Mouse (Mus musculus): Measurements from ENCODE around the gene Wasl. TPM values are rescaled to one million over a fixed set of nuclear protein-coding genes. Genes with fewer than 3 reads are reported as not detected.
A peak's percentile ranks its signal among the peaks of the same experiment; 100 is the strongest.

Wasl gene
- polyA plus RNA-seq, 1 experiment from 2014 or later, result 52.2 TPM

DNA sequence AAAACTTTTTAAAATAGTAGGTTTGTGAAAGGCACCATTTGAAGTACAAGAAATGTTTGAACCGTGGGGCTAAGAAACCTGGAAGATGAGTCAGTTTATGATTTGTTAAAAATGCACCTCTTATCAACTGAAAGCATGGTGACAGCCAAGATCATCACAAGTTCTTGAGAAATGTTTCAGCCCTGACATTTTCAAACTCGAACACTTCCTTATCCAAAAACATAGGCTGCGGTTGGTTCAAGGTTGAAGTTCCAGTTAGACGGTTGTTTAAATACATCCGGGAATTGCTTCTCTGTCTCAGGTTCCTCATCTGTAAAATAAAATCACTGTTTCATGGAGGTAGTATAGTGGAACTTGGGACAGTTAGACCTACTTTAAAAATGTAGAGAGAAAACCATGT is 1.4 kb upstream of the Wasl start:
- Histone ChIP-seq H3K4me2 (ENCODE audit: low read length) (no peak overlapping the region), H3K27ac (ENCODE audit: low read depth, low read length) (no peak overlapping the region), H3K27me3 (replicated peaks; ENCODE audit: control insufficient read depth, insufficient read depth, low read length) (no peaks in the 10 kb centered on the region), H3K4me1 (ENCODE audit: control insufficient read depth, insufficient read depth, low read depth, low read length) (peaks cover 16% of the 10 kb centered on the region), H3K4me3 (ENCODE audit: low read length) (no peak overlapping the region), H3K36me3 (ENCODE audit: control insufficient read depth, insufficient read depth, low read length) (no peaks in the 10 kb centered on the region), H3K9ac (ENCODE audit: low read depth, low read length) (no peak overlapping the region), H3K9me3 (ENCODE audit: control insufficient read depth, low read length) (no peaks in the 10 kb centered on the region)
- whole genome bisulfite sequencing, result 92% methylated on average over 5 of the region's 5 CpGs
- no peak for ATAC-seq

DNA sequence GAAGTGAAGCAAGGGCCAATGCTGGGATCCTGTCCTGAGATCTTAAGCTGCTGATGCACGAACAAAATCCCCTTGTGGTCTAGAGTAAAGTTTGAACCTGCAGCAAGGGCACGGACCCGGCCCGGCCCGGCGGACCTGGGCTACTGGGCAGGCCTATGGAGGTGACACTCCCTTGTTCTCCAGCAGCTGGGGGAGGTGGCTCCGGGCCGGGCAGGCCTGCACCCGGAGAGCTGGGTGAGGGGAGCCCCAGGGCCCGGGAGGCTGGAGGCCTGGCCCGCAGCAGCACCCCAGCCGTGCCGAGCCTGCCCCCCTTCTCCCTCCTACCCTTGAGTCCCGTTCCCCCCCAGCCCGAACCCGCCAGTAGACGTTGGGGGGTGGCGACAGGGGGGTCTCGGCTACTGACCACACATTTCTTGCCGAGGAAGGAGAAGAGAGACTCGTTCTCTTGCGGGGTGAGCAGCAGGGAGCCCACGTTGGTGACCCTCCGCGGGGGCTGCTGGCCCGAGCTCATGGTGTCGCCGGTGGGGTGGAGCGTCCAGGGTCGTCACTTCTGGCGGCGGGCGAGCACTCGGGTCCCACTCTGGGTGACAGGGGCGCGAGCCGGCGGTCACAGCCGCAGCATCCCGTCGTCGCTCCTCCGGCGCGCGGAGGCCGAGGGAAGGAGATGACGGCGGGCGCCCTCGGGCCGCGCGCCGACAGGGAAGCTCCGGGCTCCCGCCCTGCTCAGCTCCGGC is 509 bp downstream of the Wasl start:
- peak; percentile 44 for ATAC-seq
- peak overlapping the region; percentile 97 for H3K9ac ChIP-seq (ENCODE audit: low read depth, low read length)
- under 1% methylated on average over 38 of the region's 58 CpGs for WGBS

DNA sequence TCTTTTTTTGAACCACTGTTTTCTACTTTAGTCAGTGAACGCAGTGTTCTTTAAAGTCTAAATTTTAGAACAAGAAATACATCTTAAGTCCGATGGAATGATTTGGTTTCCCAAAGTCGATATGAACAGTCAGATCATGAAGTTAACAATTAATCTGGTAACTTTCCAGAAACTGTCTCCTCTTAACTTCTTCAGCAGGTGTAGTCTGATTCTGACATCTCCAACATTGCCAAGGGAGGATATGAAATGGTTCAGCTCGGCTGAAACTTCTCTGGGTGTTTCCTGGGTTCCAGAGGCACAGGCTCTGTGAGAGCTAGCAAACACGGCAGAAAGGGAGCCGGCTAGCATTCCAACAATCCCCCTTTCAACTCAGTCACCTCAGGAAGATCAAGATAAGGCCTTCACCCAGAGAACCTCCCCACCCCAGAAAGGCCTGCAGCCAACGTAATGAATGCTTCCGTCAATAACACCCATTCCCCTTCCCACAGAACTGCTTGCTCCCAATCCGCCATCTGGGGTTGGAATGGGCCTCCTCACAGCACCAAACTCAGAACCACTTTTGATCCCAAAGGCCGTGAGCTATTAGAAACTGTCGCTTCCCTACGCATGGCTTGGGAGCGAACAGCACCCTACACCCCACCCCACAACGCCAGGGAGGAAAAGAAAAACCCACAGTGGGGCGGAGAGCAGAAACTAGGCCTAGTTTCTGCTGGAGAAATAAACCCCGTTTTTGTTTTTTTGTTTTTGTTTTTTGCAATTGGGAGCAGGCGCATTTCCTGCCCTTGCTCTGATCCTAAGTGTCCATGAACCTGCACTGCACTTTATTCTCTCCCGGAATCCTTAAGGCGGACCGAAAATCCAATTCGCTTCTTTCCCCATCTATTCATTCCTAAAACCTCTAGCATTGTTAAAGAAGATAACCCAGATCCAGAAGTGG is 1.3 kb downstream of the Wasl start:
- 10% methylated on average over 21 of the region's 21 CpGs for WGBS
- H3K4me1 ChIP-seq (ENCODE audit: control insufficient read depth, insufficient read depth, low read depth, low read length), result peaks cover 16% of the 10 kb centered on the region
- no peaks in the 10 kb centered on the region for H3K27me3 ChIP-seq (replicated peaks; ENCODE audit: control insufficient read depth, insufficient read depth, low read length)
- H3K4me3 ChIP-seq (ENCODE audit: low read length), result peak overlapping the region; percentile 96
- no peaks in the 10 kb centered on the region for H3K36me3 ChIP-seq (ENCODE audit: control insufficient read depth, insufficient read depth, low read length)
- no peaks in the 10 kb centered on the region for H3K9me3 ChIP-seq (ENCODE audit: control insufficient read depth, low read length)
- peak overlapping the region; percentile 97 for H3K27ac ChIP-seq (ENCODE audit: low read depth, low read length)
- ATAC-seq, result no peak
- peak overlapping the region; percentile 74 for H3K4me2 ChIP-seq (ENCODE audit: low read length)
- peak overlapping the region; percentile 97 for H3K9ac ChIP-seq (ENCODE audit: low read depth, low read length)

More for the DNA sequence above, 509 bp downstream of the Wasl start:
- Histone ChIP-seq H3K36me3 (ENCODE audit: control insufficient read depth, insufficient read depth, low read length) (no peaks in the 10 kb centered on the region), H3K27me3 (replicated peaks; ENCODE audit: control insufficient read depth, insufficient read depth, low read length) (no peaks in the 10 kb centered on the region), H3K4me3 (ENCODE audit: low read length) (peak overlapping the region; percentile 96), H3K4me1 (ENCODE audit: control insufficient read depth, insufficient read depth, low read depth, low read length) (peaks cover 16% of the 10 kb centered on the region), H3K4me2 (ENCODE audit: low read length) (peak overlapping the region; percentile 74), H3K9me3 (ENCODE audit: control insufficient read depth, low read length) (no peaks in the 10 kb centered on the region), H3K27ac (ENCODE audit: low read depth, low read length) (peak overlapping the region; percentile 97)

DNA sequence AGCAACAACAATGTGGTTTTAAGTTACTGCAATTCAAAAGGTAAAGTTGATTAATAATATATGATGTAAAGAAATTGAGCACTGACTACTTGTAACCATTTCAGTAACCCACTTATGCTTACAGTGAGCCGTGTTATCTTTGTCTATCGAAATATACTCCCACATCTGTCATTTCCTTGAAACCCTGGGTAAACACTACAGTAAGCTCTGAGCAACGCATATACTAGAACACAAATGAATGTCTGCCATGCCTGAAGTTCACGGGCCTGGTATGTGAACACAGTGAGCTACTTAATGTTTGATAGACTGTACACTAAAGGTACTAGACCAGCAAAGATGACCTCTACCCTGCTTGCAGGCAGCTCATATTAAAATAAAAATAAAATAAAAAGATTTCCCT is 2.3 kb downstream of the Wasl start:
- ATAC-seq, result no peak
- Histone ChIP-seq H3K4me3 (ENCODE audit: low read length) (no peak overlapping the region), H3K9me3 (ENCODE audit: control insufficient read depth, low read length) (no peaks in the 10 kb centered on the region), H3K4me1 (ENCODE audit: control insufficient read depth, insufficient read depth, low read depth, low read length) (peaks cover 16% of the 10 kb centered on the region), H3K4me2 (ENCODE audit: low read length) (peak overlapping the region; percentile 74), H3K9ac (ENCODE audit: low read depth, low read length) (no peak overlapping the region), H3K27ac (ENCODE audit: low read depth, low read length) (no peak overlapping the region), H3K27me3 (replicated peaks; ENCODE audit: control insufficient read depth, insufficient read depth, low read length) (no peaks in the 10 kb centered on the region), H3K36me3 (ENCODE audit: control insufficient read depth, insufficient read depth, low read length) (no peaks in the 10 kb centered on the region)
- 64% methylated on average over 4 of the region's 4 CpGs for WGBS

DNA sequence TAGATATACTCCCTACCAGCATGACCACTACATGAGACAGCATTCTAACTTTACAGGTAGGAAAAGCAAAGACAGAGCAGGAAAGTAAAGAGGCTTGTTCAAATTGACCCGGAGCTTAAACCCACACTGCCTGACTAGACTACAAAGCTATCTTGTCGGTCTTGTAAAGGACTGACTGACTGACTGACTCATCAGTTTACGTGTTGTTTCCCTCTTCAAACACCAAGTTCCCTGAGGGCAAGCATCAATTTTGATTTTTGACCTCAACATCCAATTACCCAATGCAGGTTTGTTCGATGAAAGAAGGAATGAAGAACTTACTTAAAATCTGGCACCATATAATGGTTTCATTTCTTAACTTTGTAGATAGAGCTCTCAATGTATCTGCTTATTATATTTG is 2.9 kb downstream of the Wasl start:
- no peak for ATAC-seq
- 81% methylated on average over 4 of the region's 4 CpGs for WGBS
- no peak overlapping the region for H3K4me2 ChIP-seq (ENCODE audit: low read length)
- no peak overlapping the region for H3K27ac ChIP-seq (ENCODE audit: low read depth, low read length)
- peaks cover 16% of the 10 kb centered on the region for H3K4me1 ChIP-seq (ENCODE audit: control insufficient read depth, insufficient read depth, low read depth, low read length)
- H3K9me3 ChIP-seq (ENCODE audit: control insufficient read depth, low read length), result no peaks in the 10 kb centered on the region
- no peaks in the 10 kb centered on the region for H3K36me3 ChIP-seq (ENCODE audit: control insufficient read depth, insufficient read depth, low read length)
- H3K27me3 ChIP-seq (replicated peaks; ENCODE audit: control insufficient read depth, insufficient read depth, low read length), result no peaks in the 10 kb centered on the region
- no peak overlapping the region for H3K4me3 ChIP-seq (ENCODE audit: low read length)
- H3K9ac ChIP-seq (ENCODE audit: low read depth, low read length), result no peak overlapping the region

DNA sequence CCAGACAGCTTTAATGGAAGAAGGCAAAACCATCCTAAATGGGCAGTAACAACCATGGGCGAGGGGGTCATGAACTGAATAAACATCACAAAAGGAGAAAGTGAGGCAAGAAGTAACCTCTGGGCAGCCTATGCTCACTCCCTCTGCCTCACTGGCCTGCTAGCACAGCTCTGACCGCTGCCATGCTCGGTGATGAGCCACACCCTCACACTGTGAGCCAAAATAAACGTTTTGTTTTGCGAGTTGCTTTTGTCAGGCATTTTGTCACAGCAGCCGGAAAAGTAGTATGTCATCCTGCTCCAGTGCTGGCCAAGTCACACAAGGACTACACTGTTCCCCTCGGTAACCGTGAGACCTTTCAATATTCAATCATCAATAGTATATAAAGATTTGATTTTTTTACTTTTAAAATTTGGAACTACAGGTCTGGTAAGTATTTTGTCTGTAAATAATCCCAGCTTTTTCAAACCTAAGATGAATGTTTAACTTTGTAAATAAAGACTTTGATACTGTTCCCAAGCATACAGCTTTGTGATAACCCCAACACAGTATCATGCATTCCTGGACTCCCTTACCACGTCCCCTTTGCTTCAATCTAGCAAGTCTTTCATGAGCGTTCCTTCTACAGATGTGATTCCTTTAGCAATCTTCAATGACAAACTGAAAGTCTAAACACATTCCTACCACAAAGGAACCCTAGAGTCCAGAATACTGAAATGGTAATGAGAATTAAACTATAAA is 7.0 kb downstream of the Wasl start:
- H3K9ac ChIP-seq (ENCODE audit: low read depth, low read length), result no peak overlapping the region
- H3K27me3 ChIP-seq (replicated peaks; ENCODE audit: control insufficient read depth, insufficient read depth, low read length), result no peaks in the 10 kb centered on the region
- H3K4me1 ChIP-seq (ENCODE audit: control insufficient read depth, insufficient read depth, low read depth, low read length), result peaks cover 10% of the 10 kb centered on the region
- H3K27ac ChIP-seq (ENCODE audit: low read depth, low read length), result no peak overlapping the region
- H3K4me2 ChIP-seq (ENCODE audit: low read length), result no peak overlapping the region
- ATAC-seq, result no peak
- 52% methylated on average over 10 of the region's 10 CpGs for WGBS
- no peaks in the 10 kb centered on the region for H3K9me3 ChIP-seq (ENCODE audit: control insufficient read depth, low read length)
- H3K36me3 ChIP-seq (ENCODE audit: control insufficient read depth, insufficient read depth, low read length), result no peaks in the 10 kb centered on the region
- H3K4me3 ChIP-seq (ENCODE audit: low read length), result no peak overlapping the region

DNA sequence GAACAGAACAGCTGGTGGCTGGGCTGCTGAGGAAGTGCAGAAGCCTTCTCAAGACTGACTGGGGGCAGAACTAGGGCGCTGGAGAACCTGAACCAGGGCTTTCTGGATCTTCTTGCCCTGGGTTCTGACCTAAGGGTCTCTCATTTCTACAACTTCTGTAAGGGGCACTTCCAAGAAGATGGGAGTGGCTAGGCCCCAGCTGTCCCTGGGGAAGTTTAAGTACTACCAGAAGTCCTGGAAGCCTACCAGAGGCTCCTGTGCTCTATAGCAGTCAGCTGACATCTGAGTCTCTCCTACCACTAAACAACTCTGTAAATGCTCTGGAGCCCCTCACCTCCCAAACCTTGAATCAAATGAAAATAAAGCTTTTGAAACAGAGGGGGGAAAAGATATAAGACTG is 8.7 kb downstream of the Wasl start:
- Histone ChIP-seq H3K9ac (ENCODE audit: low read depth, low read length) (no peak overlapping the region), H3K4me1 (ENCODE audit: control insufficient read depth, insufficient read depth, low read depth, low read length) (no peaks in the 10 kb centered on the region), H3K4me2 (ENCODE audit: low read length) (no peak overlapping the region), H3K4me3 (ENCODE audit: low read length) (no peak overlapping the region), H3K9me3 (ENCODE audit: control insufficient read depth, low read length) (no peaks in the 10 kb centered on the region), H3K27ac (ENCODE audit: low read depth, low read length) (no peak overlapping the region), H3K36me3 (ENCODE audit: control insufficient read depth, insufficient read depth, low read length) (no peaks in the 10 kb centered on the region), H3K27me3 (replicated peaks; ENCODE audit: control insufficient read depth, insufficient read depth, low read length) (no peaks in the 10 kb centered on the region)
- WGBS, result 87% methylated on average over 1 of the region's 1 CpGs
- ATAC-seq, result no peak

DNA sequence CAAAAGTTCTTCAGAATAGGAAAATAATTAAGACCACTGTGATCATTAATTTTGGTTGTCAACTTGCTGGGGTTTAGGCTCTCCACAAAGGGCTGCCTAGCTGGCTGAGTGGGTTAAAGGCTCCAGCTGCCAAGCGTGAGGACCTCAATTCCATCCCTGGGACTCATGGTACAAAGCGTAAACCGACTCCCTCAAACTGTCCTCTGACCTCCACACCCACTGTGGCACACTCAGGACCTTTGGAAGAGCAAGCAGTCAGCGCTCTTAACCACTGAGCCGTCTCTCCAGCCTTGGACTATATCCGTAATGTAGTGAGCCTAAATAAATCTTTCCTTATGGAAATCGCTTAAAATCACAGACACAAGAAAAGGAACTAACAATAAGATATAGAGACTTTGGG is 13.3 kb downstream of the Wasl start:
- ATAC-seq, result no peak
- no peaks in the 10 kb centered on the region for H3K27me3 ChIP-seq (replicated peaks; ENCODE audit: control insufficient read depth, insufficient read depth, low read length)
- no peak overlapping the region for H3K4me3 ChIP-seq (ENCODE audit: low read length)
- no peaks in the 10 kb centered on the region for H3K9me3 ChIP-seq (ENCODE audit: control insufficient read depth, low read length)
- 71% methylated on average over 7 of the region's 7 CpGs for WGBS
- no peak overlapping the region for H3K27ac ChIP-seq (ENCODE audit: low read depth, low read length)
- H3K4me1 ChIP-seq (ENCODE audit: control insufficient read depth, insufficient read depth, low read depth, low read length), result no peaks in the 10 kb centered on the region
- H3K9ac ChIP-seq (ENCODE audit: low read depth, low read length), result no peak overlapping the region
- no peaks in the 10 kb centered on the region for H3K36me3 ChIP-seq (ENCODE audit: control insufficient read depth, insufficient read depth, low read length)
- no peak overlapping the region for H3K4me2 ChIP-seq (ENCODE audit: low read length)

DNA sequence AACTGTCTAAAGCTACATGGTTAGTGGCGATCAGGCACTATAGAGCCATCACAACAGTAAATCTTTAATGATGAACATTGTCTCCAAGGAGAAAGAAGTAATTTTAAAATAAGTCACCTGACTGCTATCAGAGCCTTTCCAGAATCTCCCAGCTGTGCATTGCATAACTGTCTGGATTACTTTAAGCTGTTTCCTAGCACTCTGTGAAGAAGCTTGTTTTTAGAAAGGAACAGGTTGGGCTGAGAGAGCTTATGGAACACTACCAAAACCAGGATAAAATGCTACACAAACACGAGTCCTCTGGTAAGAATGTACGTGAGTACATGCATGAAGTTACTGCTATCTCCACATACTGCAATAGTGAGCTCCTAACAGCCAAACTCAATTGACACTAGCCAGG is 14.1 kb downstream of the Wasl start:
- no peaks in the 10 kb centered on the region for H3K9me3 ChIP-seq (ENCODE audit: control insufficient read depth, low read length)
- no peaks in the 10 kb centered on the region for H3K27me3 ChIP-seq (replicated peaks; ENCODE audit: control insufficient read depth, insufficient read depth, low read length)
- H3K27ac ChIP-seq (ENCODE audit: low read depth, low read length), result no peak overlapping the region
- no peak overlapping the region for H3K4me2 ChIP-seq (ENCODE audit: low read length)
- no peaks in the 10 kb centered on the region for H3K36me3 ChIP-seq (ENCODE audit: control insufficient read depth, insufficient read depth, low read length)
- H3K4me3 ChIP-seq (ENCODE audit: low read length), result no peak overlapping the region
- no peaks in the 10 kb centered on the region for H3K4me1 ChIP-seq (ENCODE audit: control insufficient read depth, insufficient read depth, low read depth, low read length)
- 77% methylated on average over 3 of the region's 3 CpGs for WGBS
- no peak overlapping the region for H3K9ac ChIP-seq (ENCODE audit: low read depth, low read length)
- ATAC-seq, result no peak; the same call in 1 of the 2 replicates

All from hindbrain, embryonic 16.5 days (tissue).